Mouse (Mus musculus) neural tube, embryonic 15.5 days (tissue): ENCODE measurements around the gene Cpne5. TPM values are rescaled to one million over a fixed set of nuclear protein-coding genes. Genes with fewer than 3 reads are reported as not detected.
A peak's percentile ranks its signal among the peaks of the same experiment; 100 is the strongest.

Experiments
- ATAC-seq: fragments of 200-750 bp; cut with Nextera tagmentation; 2 replicates; pipeline ENCODE4 v1.8.0; 2017; ENCODE audit warnings: mild to moderate bottlenecking, moderate TSS enrichment, moderate library complexity; ENCODE audit not compliant: low FRiP score
- H3K27ac ChIP-seq: fragments of 300-500 bp; sonication (generic); replicated peaks from 2 replicates; pipeline ENCODE4 v1.5.1; 2015; ENCODE audit warnings: mild to moderate bottlenecking, inconsistent platforms
- H3K27me3 ChIP-seq: fragments of 300-500 bp; sonication (generic); replicated peaks from 2 replicates; pipeline ENCODE4 v1.6.1; 2015; ENCODE audit warnings: inconsistent platforms
- H3K36me3 ChIP-seq: fragments of 300-500 bp; sonication (generic); 2 replicates; pipeline ENCODE4 v1.6.1; 2015; ENCODE audit warnings: inconsistent platforms
- H3K4me1 ChIP-seq: fragments of 300-500 bp; sonication (generic); 2 replicates; pipeline ENCODE4 v1.6.1; 2015; ENCODE audit warnings: inconsistent platforms
- H3K4me2 ChIP-seq: fragments of 300-500 bp; sonication (generic); 2 replicates; pipeline ENCODE4 v1.6.1; 2015; ENCODE audit warnings: inconsistent platforms, mild to moderate bottlenecking, moderate library complexity
- H3K4me3 ChIP-seq: fragments of 300-500 bp; sonication (generic); replicated peaks from 2 replicates; pipeline ENCODE4 v1.5.1; 2015; ENCODE audit warnings: mild to moderate bottlenecking, inconsistent platforms
- H3K9ac ChIP-seq: fragments of 300-500 bp; sonication (generic); replicated peaks from 2 replicates; pipeline ENCODE4 v1.6.1; 2015; ENCODE audit warnings: mild to moderate bottlenecking, inconsistent platforms
- H3K9me3 ChIP-seq: fragments of 300-500 bp; sonication (generic); replicated peaks from 2 replicates; pipeline ENCODE4 v1.6.1; 2016; ENCODE audit warnings: inconsistent platforms
- WGBS: fragments of 180-500 bp; shearing (Covaris S2); methylation state at CpG from one replicate; pipeline ENCODE4 v1.1.7; 2015; ENCODE audit warnings: mixed read lengths; 5-methylcytosine and 5-hydroxymethylcytosine counted together
- polyA plus RNA-seq: library from polyadenylated mRNA; unstranded; fragments of >200 nt; fragmentation: Nextera tagmentation; extraction: Ambion mirVana; gene quantifications from 2 replicates; pipeline ENCODE4 v1.2.1, GENCODE M21; 2015

Gene Cpne5
- polyA plus RNA-seq, 1 experiment from 2014 or later, result 61.2 TPM

DNA sequence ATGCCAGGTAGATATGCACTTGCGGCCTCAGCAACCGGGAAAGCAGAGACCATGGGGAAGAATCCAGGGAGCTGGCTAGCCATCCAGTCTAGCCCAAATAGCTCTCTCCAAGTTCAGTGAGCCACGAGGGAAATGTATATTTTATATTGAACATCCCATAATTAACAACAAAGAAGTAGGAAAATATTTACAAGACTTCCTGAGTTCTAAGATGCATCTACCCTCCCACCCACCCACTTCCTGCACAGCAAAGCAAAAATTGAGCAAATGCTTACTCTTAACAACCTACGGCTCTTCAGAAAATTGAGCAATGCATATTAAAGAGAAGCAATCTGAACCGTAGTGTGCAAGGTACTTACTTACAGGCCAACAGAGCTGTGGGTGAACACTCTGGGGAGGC is 26.8 kb upstream of the Cpne5 start:
- Histone ChIP-seq H3K27me3 (no peaks in the 10 kb centered on the region), H3K36me3 (peaks cover 2% of the 10 kb centered on the region; the same call in 1 of the 2 replicates), H3K4me1 (peaks cover 51% of the 10 kb centered on the region), H3K4me2 (peak overlapping the region; percentile 63), H3K27ac (peak overlapping the region; percentile 98), H3K4me3 (peak overlapping the region; percentile 83), H3K9ac (peak overlapping the region; percentile 76), H3K9me3 (no peaks in the 10 kb centered on the region)
- 86% methylated on average over 5 of the region's 5 CpGs for WGBS
- ATAC-seq, result no peak

GRCm38 (mm10) chr17:29263840-29264633 is 26.1 kb upstream of the Cpne5 start, which contains the start of gene Ppil1:
Gene Ppil1, minus strand, starts transcription at chr17:29264186.
- Histone ChIP-seq H3K36me3 (peaks cover 2% of the 10 kb centered on the region; the same call in 1 of the 2 replicates), H3K4me2 (peak within 1 kb of the TSS; percentile 63), H3K27me3 (no peaks in the 10 kb centered on the region), H3K27ac (peak within 1 kb of the TSS; percentile 98), H3K4me1 (peaks cover 51% of the 10 kb centered on the region), H3K4me3 (peak within 1 kb of the TSS; percentile 83), H3K9ac (peak within 1 kb of the TSS; percentile 76), H3K9me3 (no peaks in the 10 kb centered on the region)
- ATAC-seq, result peak; percentile 80
- WGBS, result 8% methylated on average over 38 of the region's 38 CpGs

- WGBS, result under 1% methylated on average over 14 of the region's 14 CpGs
- peak; percentile 8 for ATAC-seq
- peaks cover 5% of the 10 kb centered on the region for H3K36me3 ChIP-seq
Observed at GRCm38 (mm10) chr17:29263417-29263816, 25.4 kb upstream of the Cpne5 start.

GRCm38 (mm10) chr17:29262259-29262649 is 24.3 kb upstream of the Cpne5 start:
- Histone ChIP-seq H3K27ac (no peak overlapping the region), H3K4me1 (peaks cover 53% of the 10 kb centered on the region), H3K36me3 (peaks cover 14% of the 10 kb centered on the region), H3K9ac (no peak overlapping the region), H3K4me3 (no peak overlapping the region), H3K4me2 (peak overlapping the region; percentile 63), H3K9me3 (no peaks in the 10 kb centered on the region), H3K27me3 (no peaks in the 10 kb centered on the region)
- WGBS, result 52% methylated on average over 2 of the region's 2 CpGs
- no peak for ATAC-seq

More at GRCm38 (mm10) chr17:29263417-29263816, 25.4 kb upstream of the Cpne5 start:
- H3K9ac ChIP-seq, result peak overlapping the region; percentile 76
- no peaks in the 10 kb centered on the region for H3K9me3 ChIP-seq
- peak overlapping the region; percentile 83 for H3K4me3 ChIP-seq
- peak overlapping the region; percentile 63 for H3K4me2 ChIP-seq
- peak overlapping the region; percentile 98 for H3K27ac ChIP-seq
- peaks cover 54% of the 10 kb centered on the region for H3K4me1 ChIP-seq
- H3K27me3 ChIP-seq, result no peaks in the 10 kb centered on the region

- H3K4me1 ChIP-seq, result peaks cover 53% of the 10 kb centered on the region
- no peak overlapping the region for H3K27ac ChIP-seq
- H3K9ac ChIP-seq, result no peak overlapping the region
- peaks cover 14% of the 10 kb centered on the region for H3K36me3 ChIP-seq
- no peak overlapping the region; the same call in 1 of the 2 replicates for H3K4me2 ChIP-seq
- H3K27me3 ChIP-seq, result no peaks in the 10 kb centered on the region
- no peak overlapping the region for H3K4me3 ChIP-seq
- no peaks in the 10 kb centered on the region for H3K9me3 ChIP-seq
- WGBS, result 90% methylated on average over 22 of the region's 22 CpGs
- no peak for ATAC-seq
Observed at GRCm38 (mm10) chr17:29261603-29262258, 23.8 kb upstream of the Cpne5 start.

GRCm38 (mm10) chr17:29260501-29260900 is 22.5 kb upstream of the Cpne5 start:
- Histone ChIP-seq H3K27ac (no peak overlapping the region), H3K4me3 (no peak overlapping the region), H3K9ac (no peak overlapping the region), H3K27me3 (no peaks in the 10 kb centered on the region), H3K4me1 (peaks cover 53% of the 10 kb centered on the region), H3K4me2 (no peak overlapping the region), H3K36me3 (peaks cover 14% of the 10 kb centered on the region), H3K9me3 (no peaks in the 10 kb centered on the region)
- ATAC-seq, result no peak
- 90% methylated on average over 15 of the region's 15 CpGs for WGBS

GRCm38 (mm10) chr17:29259489-29259888 is 21.5 kb upstream of the Cpne5 start:
- WGBS, result 3% methylated on average over 3 of the region's 3 CpGs
- no peak for ATAC-seq
- peaks cover 51% of the 10 kb centered on the region for H3K4me1 ChIP-seq

DNA sequence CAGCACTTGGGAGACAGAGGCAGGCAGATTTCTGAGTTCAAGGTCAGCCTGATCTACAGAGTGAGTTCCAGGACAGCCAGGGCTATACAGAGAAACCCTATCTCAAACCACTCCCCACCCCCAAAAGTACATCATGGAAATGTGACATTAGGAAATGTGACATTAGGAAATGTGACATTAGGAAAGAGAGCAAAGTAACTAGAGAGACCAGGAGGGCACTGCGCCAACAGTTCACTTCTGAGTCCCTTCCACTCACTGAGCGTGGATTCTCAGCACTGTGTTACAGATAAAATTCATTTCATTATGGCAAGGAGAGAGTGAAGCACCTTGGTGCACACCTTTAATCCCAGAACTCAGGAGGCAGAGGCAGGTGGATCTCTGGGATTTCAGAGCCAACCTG is 21.0 kb upstream of the Cpne5 start:
- no peaks in the 10 kb centered on the region for H3K27me3 ChIP-seq
- peaks cover 46% of the 10 kb centered on the region for H3K4me1 ChIP-seq
- H3K9me3 ChIP-seq, result no peaks in the 10 kb centered on the region
- no peak for ATAC-seq
- H3K9ac ChIP-seq, result no peak overlapping the region
- peaks cover 14% of the 10 kb centered on the region for H3K36me3 ChIP-seq
- no peak overlapping the region for H3K27ac ChIP-seq
- no peak overlapping the region for H3K4me3 ChIP-seq
- 92% methylated on average over 2 of the region's 2 CpGs for WGBS
- no peak overlapping the region for H3K4me2 ChIP-seq

More at GRCm38 (mm10) chr17:29259489-29259888, 21.5 kb upstream of the Cpne5 start:
- H3K4me2 ChIP-seq, result no peak overlapping the region
- no peak overlapping the region for H3K27ac ChIP-seq
- no peaks in the 10 kb centered on the region for H3K27me3 ChIP-seq
- no peak overlapping the region for H3K9ac ChIP-seq
- peaks cover 14% of the 10 kb centered on the region for H3K36me3 ChIP-seq
- H3K9me3 ChIP-seq, result no peaks in the 10 kb centered on the region
- no peak overlapping the region for H3K4me3 ChIP-seq

- Histone ChIP-seq H3K9me3 (no peaks in the 10 kb centered on the region), H3K4me2 (no peak overlapping the region), H3K27ac (peak overlapping the region; percentile 37; the same call in 1 of the 2 replicates), H3K9ac (no peak overlapping the region), H3K4me3 (no peak overlapping the region), H3K36me3 (peaks cover 14% of the 10 kb centered on the region), H3K27me3 (no peaks in the 10 kb centered on the region), H3K4me1 (peaks cover 44% of the 10 kb centered on the region)
- ATAC-seq, result no peak
- WGBS, result 90% methylated on average over 10 of the region's 10 CpGs
Observed at GRCm38 (mm10) chr17:29258025-29258558, 20.1 kb upstream of the Cpne5 start.

GRCm38 (mm10) chr17:29257001-29257511 is 19.1 kb upstream of the Cpne5 start:
- Histone ChIP-seq H3K27ac (no peak overlapping the region), H3K27me3 (no peaks in the 10 kb centered on the region), H3K9ac (no peak overlapping the region), H3K4me3 (no peak overlapping the region), H3K4me2 (no peak overlapping the region), H3K4me1 (peaks cover 41% of the 10 kb centered on the region), H3K9me3 (no peaks in the 10 kb centered on the region), H3K36me3 (peaks cover 14% of the 10 kb centered on the region)
- ATAC-seq, result no peak
- 97% methylated on average over 10 of the region's 10 CpGs for WGBS

DNA sequence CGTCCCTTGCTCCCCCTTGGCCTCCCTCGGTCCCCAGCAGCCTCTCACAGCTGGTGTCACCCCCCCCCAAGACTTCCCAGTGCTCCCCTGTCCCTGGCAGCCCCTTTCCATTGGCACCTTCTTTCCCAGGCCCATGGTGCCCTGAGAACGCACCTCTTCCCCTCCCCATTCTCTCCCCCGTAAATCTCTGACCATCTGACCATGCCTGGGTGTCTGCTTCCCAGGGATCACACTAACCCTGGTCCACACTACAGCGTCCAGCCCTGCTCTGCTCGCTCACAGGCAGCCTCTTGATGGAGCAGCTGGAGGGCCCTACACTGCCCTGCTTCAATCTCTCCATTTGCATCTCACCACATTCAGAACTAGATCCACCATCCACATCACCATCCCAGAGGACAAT is 18.5 kb upstream of the Cpne5 start:
- Histone ChIP-seq H3K4me2 (no peak overlapping the region), H3K9ac (no peak overlapping the region), H3K27me3 (no peaks in the 10 kb centered on the region), H3K9me3 (no peaks in the 10 kb centered on the region), H3K27ac (no peak overlapping the region), H3K36me3 (peaks cover 18% of the 10 kb centered on the region), H3K4me3 (no peak overlapping the region), H3K4me1 (peaks cover 41% of the 10 kb centered on the region)
- ATAC-seq, result no peak
- WGBS, result 88% methylated on average over 6 of the region's 6 CpGs
